Mouse (Mus musculus) spleen, adult 2 months (tissue): Measurements from ENCODE around the gene Cenpf.

Experiments
- CTCF ChIP-seq: fragments of 200-500 bp; IDR thresholded peaks from 2 replicates; pipeline ENCODE4 v1.5.1; 2011; ENCODE audit warnings: mild to moderate bottlenecking, inconsistent platforms; ENCODE audit not compliant: insufficient read depth, insufficient read length, insufficient replicate concordance; ENCODE audit errors: extremely low read depth
- POLR2A ChIP-seq: fragments of 200-500 bp; IDR thresholded peaks from 2 replicates; pipeline ENCODE4 v1.6.1; 2011; ENCODE audit warnings: low read depth, low read length, inconsistent platforms

- TF ChIP-seq CTCF (no peak), POLR2A (no peak)
Observed at GRCm38 (mm10) chr1:189631906-189632675, 55.8 kb downstream of the Cenpf start.
